Mouse (Mus musculus): Measurements from ENCODE around the gene Ssh2. TPM values are rescaled to one million over a fixed set of nuclear protein-coding genes. Genes with fewer than 3 reads are reported as not detected.

Gene Ssh2
- polyA plus RNA-seq, 1 experiment from 2014 or later, result 20.2 TPM

DNA sequence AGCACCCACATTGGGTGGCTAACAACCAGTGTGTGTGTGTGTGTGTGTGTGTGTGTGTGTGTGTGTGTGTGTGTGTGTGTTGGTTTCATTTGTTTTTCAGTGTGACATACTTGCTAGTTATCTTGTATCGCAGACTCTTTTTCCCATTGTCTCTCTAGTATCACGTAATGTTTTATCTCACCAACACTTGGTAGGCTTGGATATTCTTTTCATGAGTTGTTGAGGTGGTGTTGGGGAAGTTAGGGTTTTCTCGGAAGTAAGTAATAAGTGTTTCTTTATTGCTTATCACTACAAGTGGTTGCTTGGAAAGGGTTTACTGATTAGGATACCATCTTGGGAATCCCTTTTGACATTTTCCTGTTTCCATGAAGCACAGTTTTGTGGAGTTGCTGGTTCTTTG, 91.1 kb downstream of the Ssh2 start:
- no peak for ATAC-seq
- H3K27me3 ChIP-seq (ENCODE audit: control insufficient read depth, insufficient read depth, low read depth, low read length), result no peaks in the 10 kb centered on the region
- no peaks in the 10 kb centered on the region for H3K36me3 ChIP-seq (ENCODE audit: control insufficient read depth, insufficient read depth, low read length)
- no peaks in the 10 kb centered on the region for H3K9me3 ChIP-seq (replicated peaks; ENCODE audit: control insufficient read depth, low read length, poor library complexity, severe bottlenecking)
- no peaks in the 10 kb centered on the region for H3K4me1 ChIP-seq (ENCODE audit: control insufficient read depth, insufficient read depth, low read length)
- H3K4me3 ChIP-seq (ENCODE audit: low read depth, low read length), result no peak overlapping the region
- no peak overlapping the region for H3K27ac ChIP-seq (ENCODE audit: low read length)
- H3K4me2 ChIP-seq (ENCODE audit: low read length), result no peak overlapping the region
- 96% methylated on average over 3 of the region's 3 CpGs for WGBS
- no peak overlapping the region for H3K9ac ChIP-seq (ENCODE audit: low read depth, low read length)

DNA sequence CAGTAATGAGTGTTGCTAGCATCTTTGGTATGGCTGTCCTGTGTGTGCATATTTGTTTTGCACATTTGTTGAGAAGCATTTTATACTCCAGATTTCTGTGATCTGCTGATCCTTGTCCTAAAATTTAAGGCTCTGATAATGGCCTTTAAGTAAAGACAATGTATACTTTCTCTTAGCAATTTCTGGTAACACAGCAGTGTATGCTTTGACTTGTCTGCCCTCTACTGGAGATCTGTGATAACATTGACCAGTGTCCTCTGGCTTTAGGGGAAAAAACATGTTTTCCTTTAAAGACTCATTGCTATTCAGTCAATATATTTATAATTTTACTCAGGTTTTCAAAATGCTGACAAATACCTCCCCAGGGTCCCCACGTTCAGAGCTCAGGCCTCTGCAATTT, 92.4 kb downstream of the Ssh2 start:
- H3K36me3 ChIP-seq (ENCODE audit: control insufficient read depth, insufficient read depth, low read length), result no peaks in the 10 kb centered on the region
- H3K27me3 ChIP-seq (ENCODE audit: control insufficient read depth, insufficient read depth, low read depth, low read length), result no peaks in the 10 kb centered on the region
- H3K4me2 ChIP-seq (ENCODE audit: low read length), result no peak overlapping the region
- H3K4me1 ChIP-seq (ENCODE audit: control insufficient read depth, insufficient read depth, low read length), result no peaks in the 10 kb centered on the region
- no peak overlapping the region for H3K9ac ChIP-seq (ENCODE audit: low read depth, low read length)
- no peaks in the 10 kb centered on the region for H3K9me3 ChIP-seq (replicated peaks; ENCODE audit: control insufficient read depth, low read length, poor library complexity, severe bottlenecking)
- no peak overlapping the region for H3K4me3 ChIP-seq (ENCODE audit: low read depth, low read length)
- H3K27ac ChIP-seq (ENCODE audit: low read length), result no peak overlapping the region
- 10% methylated on average over 1 of the region's 1 CpGs for WGBS
- ATAC-seq, result no peak

DNA sequence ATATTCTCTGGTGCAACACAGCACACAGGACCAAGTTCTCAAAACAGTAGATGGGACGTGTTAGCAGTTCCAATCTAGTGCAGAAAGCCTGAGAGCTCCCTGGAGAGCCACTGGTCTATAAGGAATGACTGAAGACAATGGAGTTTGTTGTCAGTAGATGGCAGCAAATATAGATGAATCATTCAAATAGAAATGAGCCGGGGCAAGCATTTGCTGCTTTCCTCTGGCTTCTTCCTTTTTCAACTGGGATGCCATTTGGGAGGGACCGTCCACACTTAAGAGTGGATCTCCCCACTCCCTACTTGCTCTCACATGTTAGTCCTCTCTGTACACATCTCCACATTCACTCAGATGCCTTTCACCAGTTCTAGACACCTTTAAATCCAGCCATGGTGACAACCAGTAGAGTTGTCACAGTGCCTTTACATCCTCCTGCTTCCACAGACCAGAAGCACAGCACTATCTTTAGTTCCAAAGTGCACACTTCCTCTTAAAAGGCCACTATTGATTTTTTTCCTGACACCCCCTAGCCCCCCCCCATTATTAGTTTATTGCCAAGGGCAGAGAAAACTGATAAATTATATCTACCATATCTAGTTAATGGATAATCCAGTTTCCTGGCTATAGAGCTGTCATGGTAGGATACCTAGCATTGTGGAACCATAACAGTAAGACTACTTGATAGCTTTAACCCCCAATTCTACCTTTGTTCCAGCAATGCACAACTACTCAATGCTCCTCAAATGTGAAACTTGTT, 101.8 kb downstream of the Ssh2 start:
- no peak overlapping the region for H3K9ac ChIP-seq (ENCODE audit: low read depth, low read length)
- no peaks in the 10 kb centered on the region for H3K36me3 ChIP-seq (ENCODE audit: control insufficient read depth, insufficient read depth, low read length)
- no peak for ATAC-seq
- WGBS, result 63% methylated on average over 3 of the region's 3 CpGs
- H3K27ac ChIP-seq (ENCODE audit: low read length), result no peak overlapping the region
- H3K9me3 ChIP-seq (replicated peaks; ENCODE audit: control insufficient read depth, low read length, poor library complexity, severe bottlenecking), result no peaks in the 10 kb centered on the region
- H3K4me3 ChIP-seq (ENCODE audit: low read depth, low read length), result no peak overlapping the region
- H3K4me1 ChIP-seq (ENCODE audit: control insufficient read depth, insufficient read depth, low read length), result no peaks in the 10 kb centered on the region
- H3K27me3 ChIP-seq (ENCODE audit: control insufficient read depth, insufficient read depth, low read depth, low read length), result no peaks in the 10 kb centered on the region
- no peak overlapping the region for H3K4me2 ChIP-seq (ENCODE audit: low read length)

DNA sequence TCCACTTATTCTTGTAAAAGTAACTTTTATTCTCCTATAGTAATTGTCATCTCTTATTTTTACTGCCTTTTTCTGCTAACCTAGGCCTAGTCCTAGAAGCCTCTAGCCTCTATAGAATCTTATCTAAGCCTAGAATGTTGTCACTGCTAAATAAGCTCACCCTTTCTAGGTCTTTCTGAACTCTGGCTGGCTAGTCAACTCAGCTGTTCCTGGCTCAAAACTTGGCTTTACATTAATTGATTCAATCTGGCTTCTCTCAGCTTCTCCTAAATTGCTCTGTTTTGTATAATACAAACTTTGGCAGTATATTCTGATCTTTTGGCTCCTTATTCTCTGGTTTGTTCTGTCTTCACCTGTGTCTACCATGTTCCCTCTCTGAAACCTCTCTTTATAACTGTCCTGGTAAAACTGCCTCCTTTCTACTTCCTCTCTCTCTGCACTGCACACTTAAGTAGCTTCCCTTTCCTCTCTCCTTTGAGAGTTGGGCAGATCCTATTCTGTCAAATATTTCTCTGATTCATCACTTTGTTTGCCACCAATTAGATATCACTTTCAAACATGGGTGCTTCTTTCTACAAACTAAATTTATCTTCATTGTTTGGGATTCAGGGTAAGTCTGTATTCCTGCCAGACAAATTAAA, 102.5 kb downstream of the Ssh2 start:
- Histone ChIP-seq H3K9me3 (replicated peaks; ENCODE audit: control insufficient read depth, low read length, poor library complexity, severe bottlenecking) (no peaks in the 10 kb centered on the region), H3K4me3 (ENCODE audit: low read depth, low read length) (no peak overlapping the region), H3K4me2 (ENCODE audit: low read length) (no peak overlapping the region), H3K27me3 (ENCODE audit: control insufficient read depth, insufficient read depth, low read depth, low read length) (no peaks in the 10 kb centered on the region), H3K4me1 (ENCODE audit: control insufficient read depth, insufficient read depth, low read length) (no peaks in the 10 kb centered on the region), H3K9ac (ENCODE audit: low read depth, low read length) (no peak overlapping the region), H3K36me3 (ENCODE audit: control insufficient read depth, insufficient read depth, low read length) (no peaks in the 10 kb centered on the region), H3K27ac (ENCODE audit: low read length) (no peak overlapping the region)
- ATAC-seq, result no peak

DNA sequence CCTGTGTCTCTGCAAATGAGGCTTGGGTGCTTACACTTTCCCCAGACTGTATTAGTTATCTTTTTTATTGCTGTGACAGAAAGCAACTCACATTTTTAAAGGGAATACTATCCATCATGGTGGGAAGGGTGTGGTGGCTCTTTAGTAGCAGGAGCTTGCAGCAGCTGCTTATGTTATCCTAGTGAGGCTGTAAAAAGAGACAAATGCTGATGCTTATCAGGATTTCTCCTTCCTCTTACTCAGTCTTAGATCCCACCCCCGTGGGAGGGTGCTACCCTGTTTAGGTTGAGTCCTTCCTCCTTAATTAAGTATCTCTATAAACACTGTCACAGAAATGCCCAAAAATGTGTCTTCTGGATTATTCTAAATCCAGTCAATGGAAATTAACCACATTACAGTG, 105.1 kb downstream of the Ssh2 start:
- Histone ChIP-seq H3K36me3 (ENCODE audit: control insufficient read depth, insufficient read depth, low read length) (no peaks in the 10 kb centered on the region), H3K4me2 (ENCODE audit: low read length) (no peak overlapping the region), H3K27me3 (ENCODE audit: control insufficient read depth, insufficient read depth, low read depth, low read length) (no peaks in the 10 kb centered on the region), H3K27ac (ENCODE audit: low read length) (no peak overlapping the region), H3K9me3 (replicated peaks; ENCODE audit: control insufficient read depth, low read length, poor library complexity, severe bottlenecking) (no peaks in the 10 kb centered on the region), H3K4me3 (ENCODE audit: low read depth, low read length) (no peak overlapping the region), H3K9ac (ENCODE audit: low read depth, low read length) (no peak overlapping the region), H3K4me1 (ENCODE audit: control insufficient read depth, insufficient read depth, low read length) (no peaks in the 10 kb centered on the region)
- ATAC-seq, result no peak
- WGBS, result 65% methylated on average over 1 of the region's 1 CpGs

DNA sequence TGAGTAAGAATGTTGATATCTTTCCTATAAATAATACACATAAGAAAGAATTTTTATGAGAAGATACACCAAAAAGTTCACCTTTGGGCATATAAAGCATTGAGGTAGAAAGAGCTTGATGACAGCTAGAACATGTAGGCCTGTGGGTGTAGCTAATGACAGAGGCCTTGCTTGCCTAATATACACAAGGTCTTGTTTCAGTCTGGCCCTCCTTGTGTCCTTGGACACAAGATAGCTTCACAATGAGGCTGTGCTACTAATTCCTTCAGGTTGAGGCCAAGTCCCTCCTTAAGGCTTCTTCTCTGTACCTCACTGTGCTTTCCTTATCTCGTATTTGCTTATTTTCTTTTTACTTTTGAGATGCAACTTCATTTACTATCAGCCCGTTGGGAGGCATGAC, 114.4 kb downstream of the Ssh2 start:
- no peak overlapping the region for H3K9ac ChIP-seq (ENCODE audit: low read depth, low read length)
- no peaks in the 10 kb centered on the region for H3K9me3 ChIP-seq (replicated peaks; ENCODE audit: control insufficient read depth, low read length, poor library complexity, severe bottlenecking)
- H3K4me1 ChIP-seq (ENCODE audit: control insufficient read depth, insufficient read depth, low read length), result no peaks in the 10 kb centered on the region
- no peak overlapping the region for H3K4me3 ChIP-seq (ENCODE audit: low read depth, low read length)
- no peak for ATAC-seq
- 94% methylated on average over 2 of the region's 2 CpGs for WGBS
- H3K27me3 ChIP-seq (ENCODE audit: control insufficient read depth, insufficient read depth, low read depth, low read length), result no peaks in the 10 kb centered on the region
- H3K27ac ChIP-seq (ENCODE audit: low read length), result no peak overlapping the region
- H3K4me2 ChIP-seq (ENCODE audit: low read length), result no peak overlapping the region
- H3K36me3 ChIP-seq (ENCODE audit: control insufficient read depth, insufficient read depth, low read length), result 0 out of 2 replicates have a peak, but pooled peaks cover 4% of the 10 kb centered on the region

DNA sequence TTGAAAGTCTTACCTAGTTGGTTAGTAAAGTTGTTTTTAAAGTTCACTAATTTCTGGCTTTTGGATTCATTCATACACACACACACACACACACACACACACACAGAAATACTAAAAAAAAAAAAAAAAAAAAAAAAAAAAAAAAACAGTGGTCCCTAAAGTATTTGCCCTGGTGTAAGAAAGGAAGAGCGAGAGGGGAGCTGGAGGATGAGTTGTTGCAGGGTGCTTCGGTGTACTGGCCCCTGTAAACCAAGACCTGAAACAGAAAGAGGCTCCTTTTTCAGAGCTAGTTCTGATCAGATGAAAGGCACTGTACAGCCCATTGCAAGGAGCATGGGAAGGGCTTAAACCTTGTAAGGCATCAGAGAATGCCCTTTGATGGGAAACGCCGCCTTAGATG, 131.2 kb downstream of the Ssh2 start:
- H3K36me3 ChIP-seq (ENCODE audit: control insufficient read depth, insufficient read depth, low read length), result no peaks in the 10 kb centered on the region
- no peak for ATAC-seq
- WGBS, result 73% methylated on average over 4 of the region's 4 CpGs
- no peak overlapping the region for H3K27ac ChIP-seq (ENCODE audit: low read length)
- H3K9ac ChIP-seq (ENCODE audit: low read depth, low read length), result no peak overlapping the region
- H3K9me3 ChIP-seq (replicated peaks; ENCODE audit: control insufficient read depth, low read length, poor library complexity, severe bottlenecking), result no peaks in the 10 kb centered on the region
- H3K27me3 ChIP-seq (ENCODE audit: control insufficient read depth, insufficient read depth, low read depth, low read length), result no peaks in the 10 kb centered on the region; the same call in 1 of the 2 replicates
- H3K4me3 ChIP-seq (ENCODE audit: low read depth, low read length), result no peak overlapping the region
- peaks cover 12% of the 10 kb centered on the region for H3K4me1 ChIP-seq (ENCODE audit: control insufficient read depth, insufficient read depth, low read length)
- H3K4me2 ChIP-seq (ENCODE audit: low read length), result no peak overlapping the region

DNA sequence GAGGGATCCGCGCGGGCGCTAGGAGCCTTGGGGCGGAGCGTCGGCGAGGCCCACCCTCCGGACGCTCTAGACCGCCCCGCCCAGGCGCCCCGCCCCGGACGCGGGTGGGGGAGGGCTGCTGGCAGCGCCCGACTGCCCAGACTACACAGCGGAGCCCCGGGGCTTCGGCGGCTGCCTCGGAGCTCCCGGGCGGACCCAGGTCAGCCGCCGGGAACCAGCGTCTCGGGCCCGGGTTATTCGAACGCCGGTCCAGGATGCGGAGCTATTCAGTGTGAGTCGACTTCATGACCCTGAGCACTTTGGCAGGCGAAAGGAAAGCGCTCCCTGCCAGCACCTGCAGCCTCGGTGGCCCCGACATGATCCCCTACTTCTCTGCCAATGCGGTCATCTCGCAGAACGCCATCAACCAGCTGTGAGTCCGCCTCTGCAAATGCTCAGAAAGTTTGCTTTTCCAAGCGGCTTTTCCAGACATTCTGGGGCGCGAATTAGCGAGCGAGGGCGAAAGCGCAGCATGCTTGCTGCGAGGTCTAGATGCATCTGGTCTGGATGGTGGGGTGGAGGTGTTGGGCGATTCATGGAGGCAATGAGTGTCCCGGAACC, 132.2 kb downstream of the Ssh2 start:
- peak overlapping the region; percentile 96 for H3K4me2 ChIP-seq (ENCODE audit: low read length)

DNA sequence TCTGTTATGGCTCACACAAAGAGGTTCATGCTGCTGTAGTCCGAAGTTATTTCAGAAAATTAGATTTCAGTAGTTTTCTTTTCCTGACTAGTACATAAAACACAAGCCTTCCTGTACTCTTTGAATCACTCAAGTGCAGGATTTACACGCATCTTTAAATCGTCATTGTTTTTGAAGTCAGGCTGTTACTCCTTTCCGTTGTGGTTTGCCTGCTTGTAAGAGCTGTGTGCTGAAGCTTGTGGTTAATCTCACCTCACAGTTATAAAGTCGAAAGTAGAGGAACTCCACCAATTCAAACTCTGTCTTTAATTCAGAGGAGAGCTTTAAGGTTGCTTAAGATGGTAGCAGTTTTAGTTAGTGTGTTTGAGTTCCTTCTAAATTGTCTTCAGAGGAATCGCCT, 132.9 kb downstream of the Ssh2 start:
- ATAC-seq, result no peak
- peaks cover 12% of the 10 kb centered on the region for H3K4me1 ChIP-seq (ENCODE audit: control insufficient read depth, insufficient read depth, low read length)
- WGBS, result 34% methylated on average over 6 of the region's 6 CpGs
- no peak overlapping the region for H3K9ac ChIP-seq (ENCODE audit: low read depth, low read length)
- no peaks in the 10 kb centered on the region; the same call in 1 of the 2 replicates for H3K27me3 ChIP-seq (ENCODE audit: control insufficient read depth, insufficient read depth, low read depth, low read length)
- no peaks in the 10 kb centered on the region for H3K36me3 ChIP-seq (ENCODE audit: control insufficient read depth, insufficient read depth, low read length)
- H3K4me3 ChIP-seq (ENCODE audit: low read depth, low read length), result peak overlapping the region; percentile 58; the same call in 1 of the 2 replicates
- H3K27ac ChIP-seq (ENCODE audit: low read length), result no peak overlapping the region
- peak overlapping the region; percentile 96 for H3K4me2 ChIP-seq (ENCODE audit: low read length)
- H3K9me3 ChIP-seq (replicated peaks; ENCODE audit: control insufficient read depth, low read length, poor library complexity, severe bottlenecking), result no peaks in the 10 kb centered on the region

More for the DNA sequence above, 132.2 kb downstream of the Ssh2 start:
- no peaks in the 10 kb centered on the region for H3K36me3 ChIP-seq (ENCODE audit: control insufficient read depth, insufficient read depth, low read length)
- H3K9ac ChIP-seq (ENCODE audit: low read depth, low read length), result peak overlapping the region; percentile 67
- peaks cover 12% of the 10 kb centered on the region for H3K4me1 ChIP-seq (ENCODE audit: control insufficient read depth, insufficient read depth, low read length)
- WGBS, result 0% methylated on average over 52 of the region's 54 CpGs
- H3K4me3 ChIP-seq (ENCODE audit: low read depth, low read length), result peak overlapping the region; percentile 58
- H3K27ac ChIP-seq (ENCODE audit: low read length), result no peak overlapping the region
- no peaks in the 10 kb centered on the region for H3K9me3 ChIP-seq (replicated peaks; ENCODE audit: control insufficient read depth, low read length, poor library complexity, severe bottlenecking)
- no peaks in the 10 kb centered on the region; the same call in 1 of the 2 replicates for H3K27me3 ChIP-seq (ENCODE audit: control insufficient read depth, insufficient read depth, low read depth, low read length)
- peak; percentile 93 for ATAC-seq
